Mouse (Mus musculus): ENCODE results near the gene Rbfox3. TPM values are rescaled to one million over a fixed set of nuclear protein-coding genes. Genes with fewer than 3 reads are reported as not detected.

The Rbfox3 gene
- polyA plus RNA-seq, 1 experiment: 0.19 TPM

- Histone ChIP-seq H3K27ac (ENCODE audit: insufficient read depth, low read depth, low read length) (no peak overlapping the region), H3K4me3 (ENCODE audit: low read depth, low read length) (no peak overlapping the region), H3K4me1 (ENCODE audit: control insufficient read depth, insufficient read depth, insufficient read length, low read length) (no peaks in the 10 kb centered on the region), H3K36me3 (ENCODE audit: control insufficient read depth, insufficient read depth, low read length) (no peaks in the 10 kb centered on the region), H3K27me3 (ENCODE audit: control insufficient read depth, insufficient read depth, low read length) (no peaks in the 10 kb centered on the region)
- 54% methylated on average over 8 of the region's 8 CpGs for WGBS
- TF ChIP-seq POLR2A (IDR thresholded peaks at IDR 0.05; ENCODE audit: low read depth, low read length) (no peak), CTCF (IDR thresholded peaks at IDR 0.05; ENCODE audit: extremely low read depth, insufficient read length, insufficient replicate concordance, low read depth, low read length) (no peak)
Observed at GRCm38 (mm10) chr11:118677277-118677676, 234.1 kb downstream of the Rbfox3 start.

GRCm38 (mm10) chr11:118676364-118676763 is 235.0 kb downstream of the Rbfox3 start:
- Histone ChIP-seq H3K27ac (ENCODE audit: insufficient read depth, low read depth, low read length) (no peak overlapping the region), H3K27me3 (ENCODE audit: control insufficient read depth, insufficient read depth, low read length) (no peaks in the 10 kb centered on the region), H3K4me1 (ENCODE audit: control insufficient read depth, insufficient read depth, insufficient read length, low read length) (no peaks in the 10 kb centered on the region), H3K36me3 (ENCODE audit: control insufficient read depth, insufficient read depth, low read length) (no peaks in the 10 kb centered on the region), H3K4me3 (ENCODE audit: low read depth, low read length) (no peak overlapping the region)
- WGBS: 68% methylated on average over 7 of the region's 7 CpGs
- no peak for TF ChIP-seq POLR2A (IDR thresholded peaks at IDR 0.05; ENCODE audit: low read depth, low read length)
- no peak for TF ChIP-seq CTCF (IDR thresholded peaks at IDR 0.05; ENCODE audit: extremely low read depth, insufficient read length, insufficient replicate concordance, low read depth, low read length)

- Histone ChIP-seq H3K27ac (ENCODE audit: insufficient read depth, low read depth, low read length) (no peak overlapping the region), H3K4me1 (ENCODE audit: control insufficient read depth, insufficient read depth, insufficient read length, low read length) (no peaks in the 10 kb centered on the region), H3K27me3 (ENCODE audit: control insufficient read depth, insufficient read depth, low read length) (no peaks in the 10 kb centered on the region), H3K36me3 (ENCODE audit: control insufficient read depth, insufficient read depth, low read length) (no peaks in the 10 kb centered on the region), H3K4me3 (ENCODE audit: low read depth, low read length) (no peak overlapping the region)
- 59% methylated on average over 6 of the region's 6 CpGs for WGBS
- TF ChIP-seq POLR2A (IDR thresholded peaks at IDR 0.05; ENCODE audit: low read depth, low read length) (no peak), CTCF (IDR thresholded peaks at IDR 0.05; ENCODE audit: extremely low read depth, insufficient read length, insufficient replicate concordance, low read depth, low read length) (no peak)
Observed at GRCm38 (mm10) chr11:118671958-118672357, 239.4 kb downstream of the Rbfox3 start.

GRCm38 (mm10) chr11:118671216-118671615 is 240.2 kb downstream of the Rbfox3 start:
- Histone ChIP-seq H3K4me3 (ENCODE audit: low read depth, low read length) (no peak overlapping the region), H3K4me1 (ENCODE audit: control insufficient read depth, insufficient read depth, insufficient read length, low read length) (no peaks in the 10 kb centered on the region), H3K27me3 (ENCODE audit: control insufficient read depth, insufficient read depth, low read length) (no peaks in the 10 kb centered on the region), H3K27ac (ENCODE audit: insufficient read depth, low read depth, low read length) (no peak overlapping the region), H3K36me3 (ENCODE audit: control insufficient read depth, insufficient read depth, low read length) (no peaks in the 10 kb centered on the region)
- 79% methylated on average over 6 of the region's 6 CpGs for WGBS
- no peak for TF ChIP-seq CTCF (IDR thresholded peaks at IDR 0.05; ENCODE audit: extremely low read depth, insufficient read length, insufficient replicate concordance, low read depth, low read length)
- TF ChIP-seq POLR2A (IDR thresholded peaks at IDR 0.05; ENCODE audit: low read depth, low read length): no peak

- WGBS: 66% methylated on average over 5 of the region's 5 CpGs
- H3K27ac ChIP-seq (ENCODE audit: insufficient read depth, low read depth, low read length): no peak overlapping the region
- no peaks in the 10 kb centered on the region for H3K4me1 ChIP-seq (ENCODE audit: control insufficient read depth, insufficient read depth, insufficient read length, low read length)
- TF ChIP-seq CTCF (IDR thresholded peaks at IDR 0.05; ENCODE audit: extremely low read depth, insufficient read length, insufficient replicate concordance, low read depth, low read length) (no peak), POLR2A (IDR thresholded peaks at IDR 0.05; ENCODE audit: low read depth, low read length) (no peak)
- no peaks in the 10 kb centered on the region for H3K27me3 ChIP-seq (ENCODE audit: control insufficient read depth, insufficient read depth, low read length)
- no peak overlapping the region for H3K4me3 ChIP-seq (ENCODE audit: low read depth, low read length)
- no peaks in the 10 kb centered on the region for H3K36me3 ChIP-seq (ENCODE audit: control insufficient read depth, insufficient read depth, low read length)
Observed at GRCm38 (mm10) chr11:118669820-118670219, 241.6 kb downstream of the Rbfox3 start.

GRCm38 (mm10) chr11:118668351-118668750 is 243.0 kb downstream of the Rbfox3 start:
- Histone ChIP-seq H3K36me3 (ENCODE audit: control insufficient read depth, insufficient read depth, low read length) (no peaks in the 10 kb centered on the region), H3K4me1 (ENCODE audit: control insufficient read depth, insufficient read depth, insufficient read length, low read length) (no peaks in the 10 kb centered on the region), H3K27me3 (ENCODE audit: control insufficient read depth, insufficient read depth, low read length) (no peaks in the 10 kb centered on the region), H3K27ac (ENCODE audit: insufficient read depth, low read depth, low read length) (no peak overlapping the region), H3K4me3 (ENCODE audit: low read depth, low read length) (no peak overlapping the region)
- WGBS: 64% methylated on average over 8 of the region's 8 CpGs
- TF ChIP-seq POLR2A (IDR thresholded peaks at IDR 0.05; ENCODE audit: low read depth, low read length): no peak
- no peak for TF ChIP-seq CTCF (IDR thresholded peaks at IDR 0.05; ENCODE audit: extremely low read depth, insufficient read length, insufficient replicate concordance, low read depth, low read length)

- Histone ChIP-seq H3K27ac (ENCODE audit: insufficient read depth, low read depth, low read length) (no peak overlapping the region), H3K4me1 (ENCODE audit: control insufficient read depth, insufficient read depth, insufficient read length, low read length) (no peaks in the 10 kb centered on the region), H3K4me3 (ENCODE audit: low read depth, low read length) (no peak overlapping the region), H3K27me3 (ENCODE audit: control insufficient read depth, insufficient read depth, low read length) (no peaks in the 10 kb centered on the region), H3K36me3 (ENCODE audit: control insufficient read depth, insufficient read depth, low read length) (no peaks in the 10 kb centered on the region)
- WGBS: 39% methylated on average over 1 of the region's 1 CpGs
- TF ChIP-seq POLR2A (IDR thresholded peaks at IDR 0.05; ENCODE audit: low read depth, low read length) (no peak), CTCF (IDR thresholded peaks at IDR 0.05; ENCODE audit: extremely low read depth, insufficient read length, insufficient replicate concordance, low read depth, low read length) (no peak)
Observed at GRCm38 (mm10) chr11:118667946-118668345, 243.5 kb downstream of the Rbfox3 start.

GRCm38 (mm10) chr11:118666172-118666571 is 245.2 kb downstream of the Rbfox3 start:
- no peak for TF ChIP-seq CTCF (IDR thresholded peaks at IDR 0.05; ENCODE audit: extremely low read depth, insufficient read length, insufficient replicate concordance, low read depth, low read length)
- no peak for TF ChIP-seq POLR2A (IDR thresholded peaks at IDR 0.05; ENCODE audit: low read depth, low read length)
- H3K36me3 ChIP-seq (ENCODE audit: control insufficient read depth, insufficient read depth, low read length): no peaks in the 10 kb centered on the region
- H3K27ac ChIP-seq (ENCODE audit: insufficient read depth, low read depth, low read length): no peak overlapping the region
- no peak overlapping the region for H3K4me3 ChIP-seq (ENCODE audit: low read depth, low read length)
- 70% methylated on average over 3 of the region's 3 CpGs for WGBS
- no peaks in the 10 kb centered on the region for H3K27me3 ChIP-seq (ENCODE audit: control insufficient read depth, insufficient read depth, low read length)
- no peaks in the 10 kb centered on the region for H3K4me1 ChIP-seq (ENCODE audit: control insufficient read depth, insufficient read depth, insufficient read length, low read length)

All from small intestine, adult 2 months (tissue).